Mouse (Mus musculus) embryonic fibroblast, embryonic 13.5 days (primary cell): Measurements from ENCODE around the gene Dst.

Experiments used
- CTCF ChIP-seq: IDR thresholded peaks from 2 replicates; pipeline ENCODE4 v1.5.1; 2011; ENCODE audit warnings: mild to moderate bottlenecking, control low read depth, low read length, moderate library complexity, borderline replicate concordance; ENCODE audit not compliant: insufficient read depth
- POLR2A ChIP-seq: IDR thresholded peaks from 2 replicates; pipeline ENCODE4 v1.6.1; 2011; ENCODE audit warnings: low read depth, mild to moderate bottlenecking, control low read depth, low read length, moderate library complexity

GRCm38 (mm10) chr1:34123334-34123733 lies 215.3 kb downstream of the Dst start:
- no peak for TF ChIP-seq CTCF
- TF ChIP-seq POLR2A = no peak
